Mouse (Mus musculus) liver, embryonic 14.5 days (tissue): ENCODE data around the gene Sgip1. TPM values are rescaled to one million over a fixed set of nuclear protein-coding genes. Genes with fewer than 3 reads are reported as not detected.
A peak's percentile ranks its signal among the peaks of the same experiment; 100 is the strongest.

Experiments
- ATAC-seq: fragments of 200-750 bp; cut with Nextera tagmentation; 2 replicates; pipeline ENCODE4 v1.8.0; 2017; ENCODE audit warnings: moderate number of reproducible peaks, mild to moderate bottlenecking, moderate library complexity; ENCODE audit not compliant: insufficient read depth
- DNase-seq, 3 experiments: peaks; one replicate each; pipeline ENCODE4 v3.0.0-alpha.2; 2012 to 2013; ENCODE audit warnings: low read depth in 3 of 3, low spot score in 3 of 3
- H3K27ac ChIP-seq: fragments of 300-500 bp; sonication (generic); 2 replicates; pipeline ENCODE4 v1.5.1; 2014; ENCODE audit warnings: moderate library complexity, mild to moderate bottlenecking, control low read depth, inconsistent platforms
- H3K27me3 ChIP-seq: fragments of 300-500 bp; sonication (generic); 2 replicates; pipeline ENCODE4 v1.6.1; 2014; ENCODE audit warnings: mild to moderate bottlenecking, low read length, moderate library complexity; ENCODE audit not compliant: control insufficient read depth, insufficient read depth
- H3K36me3 ChIP-seq: fragments of 300-500 bp; sonication (generic); replicated peaks from 2 replicates; pipeline ENCODE4 v1.6.1; 2014; ENCODE audit warnings: low read depth; ENCODE audit not compliant: control insufficient read depth, insufficient read depth
- H3K4me1 ChIP-seq, 2 experiments: fragments of 200-500 bp in 1 of 2; fragments of 300-500 bp in 1 of 2; sonication (generic) in 1 of 2; replicated peaks; 2 replicates each; pipeline ENCODE4 v1.6.1; 2012 to 2014; ENCODE audit warnings: antibody characterized with exemption in 1 of 2, inconsistent platforms in 1 of 2, low read length in 1 of 2; ENCODE audit not compliant: control insufficient read depth in 2 of 2, insufficient read depth in 2 of 2
- H3K4me2 ChIP-seq: fragments of 300-500 bp; sonication (generic); 2 replicates; pipeline ENCODE4 v1.6.1; 2014; ENCODE audit warnings: low read depth, mild to moderate bottlenecking, control low read depth, moderate library complexity
- H3K4me3 ChIP-seq, 2 experiments: fragments of 200-500 bp in 1 of 2; fragments of 300-500 bp in 1 of 2; sonication (generic) in 1 of 2; 2 replicates each; pipeline ENCODE4 v1.5.1; 2012 to 2014; ENCODE audit warnings: low read depth in 2 of 2, low read length in 2 of 2, mild to moderate bottlenecking in 2 of 2, control low read depth in 1 of 2, inconsistent platforms in 1 of 2, moderate library complexity in 1 of 2; ENCODE audit not compliant: insufficient read depth in 1 of 2
- H3K9ac ChIP-seq: fragments of 300-500 bp; sonication (generic); replicated peaks from 2 replicates; pipeline ENCODE4 v1.6.1; 2014; ENCODE audit warnings: mild to moderate bottlenecking, control low read depth, moderate library complexity
- H3K9me3 ChIP-seq: fragments of 300-500 bp; sonication (generic); 2 replicates; pipeline ENCODE4 v1.6.1; 2016; ENCODE audit warnings: low read length, mixed read lengths; ENCODE audit not compliant: control insufficient read depth
- CTCF ChIP-seq: IDR thresholded peaks from 2 replicates; pipeline ENCODE4 v1.5.1; 2016; ENCODE audit warnings: antibody characterized with exemption, low read depth, control low read depth
- EP300 ChIP-seq: IDR thresholded peaks from 2 replicates; pipeline ENCODE4 v1.6.1; 2016; ENCODE audit warnings: antibody characterized with exemption, low read depth
- WGBS: fragments of 180-500 bp; shearing (Covaris S2); extraction: QIAGEN DNeasy Blood & Tissue Kit; methylation state at CpG from one replicate; pipeline ENCODE4 v1.1.7; 2014; ENCODE audit not compliant: insufficient replicate concordance; 5-methylcytosine and 5-hydroxymethylcytosine counted together
- polyA plus RNA-seq, 2 experiments: library from polyadenylated mRNA; depleted of rRNA in 1 of 2; stranded (reverse) in 1 of 2; unstranded in 1 of 2; fragments of >200 nt; fragmentation: Nextera tagmentation in 1 of 2; extraction: Ambion mirVana in 1 of 2; gene quantifications; 2 replicates each; pipeline versions ENCODE4 v1.2.1 to v1.2.3; 2012 to 2014

Gene Sgip1
- polyA plus RNA-seq, 2 experiments, result 0.10 to 0.32 TPM

GRCm38 (mm10) chr4:102977778-102978321, 236.8 kb downstream of the Sgip1 start:
- no peaks in the 10 kb centered on the region for H3K36me3 ChIP-seq
- no peaks in the 10 kb centered on the region for H3K9me3 ChIP-seq
- peaks cover 5% of the 10 kb centered on the region for H3K27me3 ChIP-seq
- H3K4me1 ChIP-seq, result no peaks in the 10 kb centered on the region
- peak overlapping the region; percentile 24 for H3K4me2 ChIP-seq
- H3K9ac ChIP-seq, result no peak overlapping the region
- H3K27ac ChIP-seq, result no peak overlapping the region
- no peak overlapping the region for H3K4me3 ChIP-seq
- no peak for TF ChIP-seq EP300
- TF ChIP-seq CTCF, result no peak
- 14% methylated on average over 16 of the region's 16 CpGs for WGBS
- no peak for ATAC-seq
- DNase-seq, result no peak

- Histone ChIP-seq H3K4me2 (peak within 1 kb of the TSS; percentile 56), H3K4me1 (no peaks in the 10 kb centered on the region), H3K9me3 (no peaks in the 10 kb centered on the region), H3K9ac (no peak within 1 kb of the TSS), H3K36me3 (no peaks in the 10 kb centered on the region), H3K27ac (no peak within 1 kb of the TSS), H3K27me3 (peaks cover 5% of the 10 kb centered on the region), H3K4me3 (peak within 1 kb of the TSS; percentile 1; a peak in 2 of 4 replicates)
- TF ChIP-seq CTCF, result no peak
- no peak for TF ChIP-seq EP300
- ATAC-seq, result no peak
- 3% methylated on average over 13 of the region's 13 CpGs for WGBS
- DNase-seq, result no peak
Observed at GRCm38 (mm10) chr4:102978440-102978839, 237.3 kb downstream of the Sgip1 start, which contains the start of gene Tctex1d1. Tctex1d1 (plus strand) TSS chr4:102978606.

DNA sequence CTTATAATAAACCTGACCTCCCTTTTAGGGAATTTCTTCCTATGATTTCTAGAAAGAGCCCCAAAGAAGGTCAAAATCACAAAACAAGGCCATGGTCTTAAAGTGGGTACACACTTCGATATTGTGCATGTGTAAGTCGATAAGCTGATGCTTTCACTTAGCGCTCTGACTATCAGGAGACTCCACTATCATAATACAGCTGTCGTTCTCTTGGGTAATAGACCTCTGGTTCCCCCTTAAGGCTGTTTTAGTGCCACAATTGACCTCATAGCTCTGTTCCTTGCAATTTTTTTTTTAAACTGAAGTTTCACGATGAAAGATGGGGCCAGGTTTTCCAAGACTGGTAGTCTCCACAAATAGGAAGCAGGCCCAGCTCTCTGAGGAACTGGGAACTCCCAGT, 238.3 kb downstream of the Sgip1 start:
- 32% methylated on average over 5 of the region's 5 CpGs for WGBS
- H3K4me3 ChIP-seq, result no peak overlapping the region
- ATAC-seq (no peak), DNase-seq (no peak)
- H3K27me3 ChIP-seq, result peaks cover 5% of the 10 kb centered on the region
- no peak overlapping the region for H3K27ac ChIP-seq
- TF ChIP-seq CTCF, result no peak
- no peak for TF ChIP-seq EP300
- peak overlapping the region; percentile 56; the same call in 1 of the 2 replicates for H3K4me2 ChIP-seq
- H3K9me3 ChIP-seq, result no peaks in the 10 kb centered on the region
- no peak overlapping the region for H3K9ac ChIP-seq
- H3K36me3 ChIP-seq, result no peaks in the 10 kb centered on the region
- no peaks in the 10 kb centered on the region for H3K4me1 ChIP-seq

DNA sequence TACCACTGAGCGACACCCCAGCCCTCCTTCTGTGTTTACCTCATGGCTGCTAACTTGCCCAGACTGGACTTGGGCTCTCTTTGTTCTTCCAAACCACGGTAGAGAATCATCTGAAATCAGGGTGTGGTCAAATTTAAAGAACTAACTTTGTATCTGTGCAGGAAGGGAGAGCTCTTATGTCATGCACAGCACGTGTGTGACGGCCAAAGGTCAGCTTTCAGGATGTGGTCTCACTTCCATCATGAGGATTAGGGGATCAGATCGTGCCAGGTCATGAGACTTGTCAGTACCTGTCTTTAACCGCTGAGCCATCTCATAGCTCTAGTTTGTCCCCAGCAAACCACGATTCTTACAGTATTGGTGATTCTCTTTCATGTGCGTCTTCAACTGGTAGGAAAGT, 240.6 kb downstream of the Sgip1 start:
- no peaks in the 10 kb centered on the region for H3K9me3 ChIP-seq
- 49% methylated on average over 8 of the region's 8 CpGs for WGBS
- H3K36me3 ChIP-seq, result no peaks in the 10 kb centered on the region
- no peak for DNase-seq
- H3K9ac ChIP-seq, result no peak overlapping the region
- TF ChIP-seq EP300 (no peak), CTCF (no peak)
- no peak overlapping the region for H3K27ac ChIP-seq
- no peak overlapping the region for H3K4me3 ChIP-seq
- ATAC-seq, result no peak
- H3K4me1 ChIP-seq, result no peaks in the 10 kb centered on the region
- H3K4me2 ChIP-seq, result no peak overlapping the region
- peaks cover 5% of the 10 kb centered on the region for H3K27me3 ChIP-seq

DNA sequence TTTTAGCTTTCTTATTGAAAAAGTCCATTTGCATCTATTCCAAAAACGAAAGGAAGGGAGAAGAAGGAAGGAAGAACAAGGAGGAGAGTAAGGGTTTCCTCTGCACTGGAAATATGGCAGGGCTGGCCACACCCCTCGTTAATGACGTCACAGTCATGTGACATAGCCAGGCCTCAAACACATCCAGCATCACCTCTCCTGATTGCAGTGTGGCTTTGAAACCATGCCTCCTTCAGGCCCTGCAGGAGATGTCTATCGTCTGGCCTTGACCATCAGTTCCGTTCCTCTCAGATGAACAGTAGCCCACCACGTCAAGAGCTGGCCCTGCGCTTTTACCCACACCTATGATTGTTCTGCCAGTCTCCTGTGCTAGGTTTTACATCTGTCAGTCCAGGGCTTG, 245.1 kb downstream of the Sgip1 start:
- ATAC-seq (no peak), DNase-seq (no peak)
- no peaks in the 10 kb centered on the region for H3K27me3 ChIP-seq
- H3K4me1 ChIP-seq, result no peaks in the 10 kb centered on the region
- H3K36me3 ChIP-seq, result no peaks in the 10 kb centered on the region
- TF ChIP-seq EP300 (no peak), CTCF (no peak)
- no peak overlapping the region for H3K27ac ChIP-seq
- WGBS, result 60% methylated on average over 7 of the region's 7 CpGs
- H3K9me3 ChIP-seq, result no peaks in the 10 kb centered on the region
- H3K4me2 ChIP-seq, result no peak overlapping the region
- no peak overlapping the region for H3K4me3 ChIP-seq
- no peak overlapping the region for H3K9ac ChIP-seq
